Mouse (Mus musculus) cerebellum, adult 2 months (tissue): ENCODE measurements around the gene Adipoq.

Experiments used
- CTCF ChIP-seq: fragments of 200-500 bp; IDR thresholded peaks from 2 replicates; pipeline ENCODE4 v1.5.1; 2011; ENCODE audit warnings: low read depth, mild to moderate bottlenecking, control low read depth, low read length, moderate library complexity, borderline replicate concordance; ENCODE audit not compliant: insufficient read depth
- POLR2A ChIP-seq: fragments of 200-500 bp; IDR thresholded peaks from 2 replicates; pipeline ENCODE4 v1.6.1; 2011; ENCODE audit warnings: low read length, control low read depth, borderline replicate concordance; ENCODE audit not compliant: insufficient read depth

DNA sequence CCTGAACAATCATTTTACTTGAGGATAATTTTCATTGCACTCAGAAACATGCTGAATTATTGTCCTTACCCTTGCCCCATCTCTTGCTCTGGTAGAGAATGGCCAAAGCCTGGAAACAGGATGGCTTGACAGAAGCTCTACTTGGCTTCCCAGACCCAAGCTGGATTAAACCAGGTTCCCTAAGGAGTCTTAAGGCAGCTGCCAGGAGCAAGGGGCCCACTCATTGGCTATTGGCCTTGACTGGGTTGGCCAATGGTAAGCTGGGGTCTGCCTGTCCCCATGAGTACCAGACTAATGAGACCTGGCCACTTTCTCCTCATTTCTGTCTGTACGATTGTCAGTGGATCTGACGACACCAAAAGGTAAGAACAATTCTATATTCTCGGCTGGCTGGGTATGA is at the start of gene Adipoq:
- TF ChIP-seq CTCF = no peak
- no peak for TF ChIP-seq POLR2A
